Mouse (Mus musculus): ENCODE data around the gene Stam.

DNA sequence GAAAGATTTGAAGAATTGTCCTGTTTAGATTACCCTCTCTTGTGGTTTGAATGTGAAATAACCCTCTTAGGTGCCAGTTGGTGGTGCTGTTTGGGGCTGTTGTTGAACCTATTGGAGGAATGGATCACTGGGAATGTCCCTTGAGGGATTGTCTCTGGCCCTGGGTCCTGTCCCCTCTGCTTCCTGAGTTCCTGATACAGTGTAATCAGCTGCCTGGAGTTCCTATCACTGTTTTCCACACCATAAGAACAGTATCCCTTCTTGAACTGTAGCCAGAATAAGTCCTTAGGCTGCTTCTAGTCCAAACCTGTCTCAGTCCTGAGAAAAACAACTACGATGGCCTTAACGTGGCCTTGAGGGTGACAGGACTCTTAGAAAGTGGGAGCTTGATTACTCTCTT, 28.7 kb downstream of the Stam start:
- TF ChIP-seq CTCF (IDR thresholded peaks at IDR 0.05; ENCODE audit: low read depth, low read length) (no peak), POLR2A (IDR thresholded peaks at IDR 0.05; ENCODE audit: extremely low read depth, insufficient read depth, low read length) (no peak)
